Mouse (Mus musculus) liver, embryonic 11.5 days (tissue): ENCODE measurements at regions not wholly inside any gene's neighbourhood (a gene's known extent, or its start where the extent isn't known, plus 50 kb on each side); places are given as distances from the start of the nearest gene placed in this dataset.

Source experiments
- ATAC-seq: fragments of 200-750 bp; cut with Nextera tagmentation; replicated peaks from 2 replicates; pipeline ENCODE4 v1.8.0; 2017; ENCODE audit warnings: moderate number of reproducible peaks, mild to moderate bottlenecking, moderate TSS enrichment, moderate library complexity; ENCODE audit not compliant: low FRiP score
- DNase-seq: peaks from one replicate; pipeline ENCODE4 v3.0.0-alpha.2; 2017; ENCODE audit warnings: low spot score
- H3K27ac ChIP-seq: fragments of 300-500 bp; sonication (generic); 2 replicates; pipeline ENCODE4 v1.5.1; 2014; ENCODE audit warnings: mild to moderate bottlenecking, low read depth, low read length, control low read depth
- H3K27me3 ChIP-seq: fragments of 300-500 bp; sonication (generic); replicated peaks from 2 replicates; pipeline ENCODE4 v1.6.1; 2014; ENCODE audit warnings: low read length, mixed read lengths; ENCODE audit not compliant: control insufficient read depth, insufficient read depth
- H3K36me3 ChIP-seq: fragments of 300-500 bp; sonication (generic); 2 replicates; pipeline ENCODE4 v1.6.1; 2014; ENCODE audit warnings: mild to moderate bottlenecking, low read length, moderate library complexity, mixed read lengths; ENCODE audit not compliant: control insufficient read depth, insufficient read depth
- H3K4me1 ChIP-seq: fragments of 300-500 bp; sonication (generic); replicated peaks from 2 replicates; pipeline ENCODE4 v1.6.1; 2014; ENCODE audit warnings: low read length, mixed read lengths; ENCODE audit not compliant: control insufficient read depth, insufficient read depth
- H3K4me2 ChIP-seq: fragments of 300-500 bp; sonication (generic); 2 replicates; pipeline ENCODE4 v1.6.1; 2014; ENCODE audit warnings: mild to moderate bottlenecking, control low read depth, moderate library complexity
- H3K4me3 ChIP-seq: fragments of 300-500 bp; sonication (generic); 2 replicates; pipeline ENCODE4 v1.5.1; 2014; ENCODE audit warnings: low read depth, low read length, control low read depth
- H3K9ac ChIP-seq: fragments of 300-500 bp; sonication (generic); 2 replicates; pipeline ENCODE4 v1.6.1; 2014; ENCODE audit warnings: low read depth, low read length, control low read depth
- H3K9me3 ChIP-seq: fragments of 300-500 bp; sonication (generic); 2 replicates; pipeline ENCODE4 v1.6.1; 2016; ENCODE audit warnings: low read length, inconsistent platforms, mixed read lengths; ENCODE audit not compliant: control insufficient read depth
- WGBS: fragments of 180-500 bp; shearing (Covaris S2); extraction: QIAGEN DNeasy Blood & Tissue Kit; methylation state at CpG from one replicate; pipeline ENCODE4 v1.1.7; 2014; 5-methylcytosine and 5-hydroxymethylcytosine counted together

DNA sequence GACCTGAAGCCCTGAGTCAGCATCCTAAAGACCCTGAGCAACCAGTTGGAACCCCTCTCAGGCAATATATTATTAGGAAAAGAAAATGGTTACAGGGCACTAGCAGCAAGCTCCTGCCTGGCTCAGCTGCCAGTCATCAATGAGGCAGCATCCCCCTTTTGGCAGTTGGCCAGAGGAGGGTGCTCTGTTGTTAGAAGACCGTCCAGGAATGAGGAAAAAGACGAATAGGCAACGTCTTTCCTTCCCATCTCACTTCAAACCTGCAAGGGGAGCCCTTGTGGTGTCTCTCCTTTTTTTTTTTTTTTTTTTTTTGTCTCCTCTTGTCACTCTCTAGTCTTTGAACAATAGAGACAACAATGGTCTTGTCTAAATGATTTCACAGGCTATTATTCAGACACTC lies 452.8 kb downstream of the Gtdc1 start:
- Histone ChIP-seq H3K4me3 (no peak overlapping the region), H3K9ac (no peak overlapping the region), H3K27ac (no peak overlapping the region), H3K9me3 (no peaks in the 10 kb centered on the region; the same call in 1 of the 2 replicates), H3K27me3 (no peaks in the 10 kb centered on the region), H3K4me2 (no peak overlapping the region), H3K4me1 (no peaks in the 10 kb centered on the region), H3K36me3 (no peaks in the 10 kb centered on the region)
- 22% methylated on average over 3 of the region's 3 CpGs for WGBS
- DNase-seq (no peak), ATAC-seq (no peak)

DNA sequence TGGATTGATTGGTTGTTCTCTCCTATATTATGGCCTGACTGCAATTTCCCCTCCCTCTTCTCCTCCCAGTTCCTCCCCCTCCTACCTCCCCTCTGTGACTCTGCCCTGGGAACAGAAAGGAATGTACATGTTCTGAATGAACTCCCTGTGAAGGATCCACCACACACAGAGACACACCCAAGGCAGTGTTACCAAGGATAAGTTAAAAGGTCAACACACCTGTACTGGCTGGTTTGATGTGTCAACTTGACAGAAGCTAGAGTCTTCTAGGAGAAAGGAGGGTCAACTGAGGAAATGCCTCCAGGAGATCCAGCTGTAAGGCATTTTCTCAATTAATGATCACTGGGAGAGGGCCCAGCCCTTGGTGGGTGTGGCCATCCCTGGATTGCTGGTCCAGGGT lies 456.1 kb downstream of the Gtdc1 start:
- no peaks in the 10 kb centered on the region; the same call in 1 of the 2 replicates for H3K9me3 ChIP-seq
- no peak overlapping the region for H3K4me3 ChIP-seq
- H3K4me2 ChIP-seq: no peak overlapping the region
- H3K9ac ChIP-seq: no peak overlapping the region
- no peaks in the 10 kb centered on the region for H3K4me1 ChIP-seq
- ATAC-seq (no peak), DNase-seq (no peak)
- H3K27ac ChIP-seq: no peak overlapping the region
- no peaks in the 10 kb centered on the region for H3K27me3 ChIP-seq
- no peaks in the 10 kb centered on the region for H3K36me3 ChIP-seq

DNA sequence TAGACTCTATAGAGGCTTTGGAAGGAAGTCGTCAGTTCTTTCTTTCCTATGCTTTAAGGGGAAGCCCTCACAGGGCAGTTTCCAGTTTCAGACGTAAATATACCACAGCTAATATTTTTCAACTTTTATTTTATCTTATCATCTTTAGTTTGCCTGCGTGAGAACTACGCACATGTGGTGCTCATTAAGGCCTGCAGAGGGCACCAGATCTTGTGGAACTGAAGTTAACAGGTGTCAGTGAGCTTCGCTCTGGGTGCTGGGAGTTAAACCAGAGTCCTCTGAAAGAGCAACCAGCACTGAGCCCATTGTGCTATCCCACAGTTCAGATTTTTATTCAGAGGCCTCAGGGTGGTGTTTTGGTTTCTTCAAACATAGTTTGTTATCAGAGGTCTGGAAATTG lies 456.5 kb downstream of the Gtdc1 start:
- Histone ChIP-seq H3K27ac (no peak overlapping the region), H3K36me3 (no peaks in the 10 kb centered on the region), H3K9ac (no peak overlapping the region), H3K4me1 (no peaks in the 10 kb centered on the region), H3K4me3 (no peak overlapping the region), H3K27me3 (no peaks in the 10 kb centered on the region), H3K9me3 (no peaks in the 10 kb centered on the region; the same call in 1 of the 2 replicates), H3K4me2 (no peak overlapping the region)
- DNase-seq (no peak), ATAC-seq (no peak)
- 86% methylated on average over 5 of the region's 5 CpGs for WGBS

- Histone ChIP-seq H3K9ac (no peak overlapping the region), H3K27me3 (no peaks in the 10 kb centered on the region), H3K27ac (no peak overlapping the region), H3K4me2 (no peak overlapping the region), H3K36me3 (no peaks in the 10 kb centered on the region), H3K4me3 (no peak overlapping the region), H3K4me1 (no peaks in the 10 kb centered on the region), H3K9me3 (no peaks in the 10 kb centered on the region)
- 90% methylated on average over 7 of the region's 7 CpGs for WGBS
- no peak for ATAC-seq
- DNase-seq: no peak
Observed at GRCm38 (mm10) chr2:44464631-44465030, 462.8 kb downstream of the Gtdc1 start.

DNA sequence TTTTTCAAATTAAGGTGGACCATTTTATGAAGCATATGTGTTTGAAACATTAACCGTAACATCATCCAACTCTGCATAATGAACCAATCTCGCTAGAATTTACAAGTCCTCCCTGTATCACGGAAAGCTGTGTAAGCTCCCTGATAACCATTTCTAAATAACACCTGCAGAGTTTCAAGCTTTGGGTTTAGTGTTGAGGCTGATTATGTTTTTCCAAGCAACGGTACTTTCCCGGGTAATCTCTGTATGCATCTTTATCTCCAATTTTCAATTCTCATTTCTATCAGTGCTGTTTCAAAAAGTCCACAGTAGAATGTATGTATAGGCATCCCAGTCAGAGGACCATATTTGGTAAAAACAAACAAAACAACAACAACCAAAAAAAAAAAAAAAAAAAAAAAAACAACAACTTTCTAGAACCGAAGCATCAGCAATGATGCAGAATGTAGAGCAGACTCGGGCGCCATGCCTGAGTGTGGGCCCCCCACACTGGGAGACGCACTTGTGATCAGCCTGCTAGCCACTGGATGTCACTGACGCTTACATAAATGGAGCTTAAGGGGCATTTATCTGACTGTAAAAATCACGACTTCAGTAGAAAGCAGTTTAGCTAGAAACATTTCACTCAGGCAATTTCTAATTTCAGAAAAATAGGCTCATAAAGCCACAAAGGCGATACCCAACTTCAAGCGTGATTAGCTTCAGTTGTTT lies 464.7 kb downstream of the Gtdc1 start:
- H3K9ac ChIP-seq: no peak overlapping the region
- no peak for ATAC-seq
- no peak overlapping the region for H3K27ac ChIP-seq
- 86% methylated on average over 13 of the region's 13 CpGs for WGBS
- H3K9me3 ChIP-seq: no peaks in the 10 kb centered on the region
- H3K27me3 ChIP-seq: no peaks in the 10 kb centered on the region
- DNase-seq: no peak
- no peak overlapping the region for H3K4me3 ChIP-seq
- no peaks in the 10 kb centered on the region for H3K4me1 ChIP-seq
- H3K36me3 ChIP-seq: no peaks in the 10 kb centered on the region
- H3K4me2 ChIP-seq: no peak overlapping the region

- Histone ChIP-seq H3K4me1 (no peaks in the 10 kb centered on the region), H3K4me2 (no peak overlapping the region), H3K27me3 (no peaks in the 10 kb centered on the region), H3K9ac (no peak overlapping the region), H3K27ac (no peak overlapping the region), H3K36me3 (no peaks in the 10 kb centered on the region), H3K9me3 (no peaks in the 10 kb centered on the region), H3K4me3 (no peak overlapping the region)
- DNase-seq (no peak), ATAC-seq (no peak)
- 66% methylated on average over 16 of the region's 16 CpGs for WGBS
Observed at GRCm38 (mm10) chr2:44461289-44462250, 465.9 kb downstream of the Gtdc1 start.

- Histone ChIP-seq H3K27ac (no peak overlapping the region), H3K36me3 (no peaks in the 10 kb centered on the region), H3K27me3 (no peaks in the 10 kb centered on the region), H3K9me3 (no peaks in the 10 kb centered on the region), H3K4me1 (no peaks in the 10 kb centered on the region), H3K4me3 (no peak overlapping the region), H3K9ac (no peak overlapping the region), H3K4me2 (no peak overlapping the region)
- ATAC-seq (no peak), DNase-seq (no peak)
Observed at GRCm38 (mm10) chr2:44449471-44449870, 478.0 kb downstream of the Gtdc1 start.
